Mouse (Mus musculus): ENCODE data around the gene Tfcp2. TPM values are rescaled to one million over a fixed set of nuclear protein-coding genes. Genes with fewer than 3 reads are reported as not detected.
A peak's percentile ranks its signal among the peaks of the same experiment; 100 is the strongest.
"Not testable (repeated sequence)": the region's sequence is repeated elsewhere in the genome, so short reads cannot be mapped to it uniquely, and the experiment has no call there.

Tfcp2 gene
- total RNA-seq, 2 experiments from 2014 or later, result 9.2 to 10.8 TPM

DNA sequence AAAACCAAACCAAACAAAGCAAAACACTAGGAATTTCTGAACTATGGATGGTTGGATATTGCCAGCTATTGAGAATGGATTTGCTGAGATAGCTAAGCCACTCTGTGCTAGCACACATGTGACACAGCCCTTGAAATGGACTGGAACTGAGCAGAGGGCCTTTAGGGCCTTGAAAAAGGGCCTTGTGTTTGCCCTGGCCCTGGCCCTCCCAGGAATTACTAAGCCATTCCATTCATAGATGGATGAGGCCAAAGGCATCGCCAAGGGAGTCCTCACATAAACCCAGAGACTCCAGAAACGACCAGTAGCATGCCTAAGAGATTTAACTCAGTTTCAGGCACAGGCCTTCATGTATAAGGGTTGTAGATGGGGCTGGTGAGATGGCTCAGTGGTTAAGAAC is 14.7 kb upstream of the Tfcp2 start:
- intact Hi-C loops (cut with DNase I), result no loop called here
- no peak for DNase-seq

DNA sequence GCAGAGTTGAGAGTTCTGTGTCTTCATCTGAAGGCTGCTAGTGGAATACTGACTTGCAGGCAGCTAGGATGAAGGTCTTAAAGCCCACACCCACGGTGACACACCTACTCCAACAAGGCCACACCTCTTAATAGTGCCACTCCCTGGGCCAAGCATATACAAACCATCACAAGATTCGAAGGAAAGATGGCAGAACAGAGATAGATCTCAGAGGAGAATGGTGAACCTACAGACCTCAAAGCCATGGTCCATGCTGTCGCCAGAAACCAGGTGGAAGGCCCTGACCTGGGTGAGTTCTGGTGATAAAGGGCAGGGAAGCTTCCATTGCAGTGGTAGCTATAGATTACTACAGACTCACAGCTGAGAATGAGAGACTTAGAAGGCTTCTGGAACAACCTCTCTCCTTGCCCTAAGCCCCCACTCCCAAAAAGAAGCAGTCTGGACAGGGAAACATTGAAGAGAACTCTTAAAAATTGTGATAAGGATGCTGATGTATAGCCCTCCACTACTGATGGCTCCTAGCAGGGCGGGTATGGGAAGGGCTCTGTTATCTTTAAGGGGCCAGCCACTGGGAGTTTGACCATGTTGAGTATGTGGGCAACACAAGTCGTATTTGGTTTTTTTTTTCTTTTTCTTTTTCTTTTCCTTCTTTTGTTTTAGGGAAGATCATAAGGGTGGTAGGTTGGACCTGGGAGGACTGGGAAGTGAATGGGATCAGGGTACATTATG is 6.1 kb upstream of the Tfcp2 start:
- intact Hi-C loops (cut with DNase I), result no loop called here
- DNase-seq, result no peak

DNA sequence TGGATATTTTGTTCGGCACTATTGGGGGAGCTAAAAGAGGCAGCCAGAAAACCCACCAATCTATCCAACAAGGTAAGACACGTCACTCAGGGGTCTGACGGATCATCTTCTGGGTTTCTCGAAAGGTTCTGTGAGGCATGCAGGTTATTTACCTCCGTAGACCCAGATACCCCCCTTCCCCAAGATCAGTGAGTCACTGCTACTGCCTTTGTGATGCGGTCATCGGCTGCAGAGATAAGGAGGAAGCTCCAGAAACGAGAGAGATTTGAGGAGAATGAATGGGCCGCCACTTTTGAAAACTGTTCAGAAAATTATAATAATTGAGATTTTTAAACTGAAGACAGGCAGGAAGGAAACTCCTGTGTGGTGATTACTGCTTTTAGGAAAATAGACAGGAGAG is 4.6 kb upstream of the Tfcp2 start:
- intact Hi-C loops (cut with DNase I), result no loop called here
- no peak for DNase-seq

DNA sequence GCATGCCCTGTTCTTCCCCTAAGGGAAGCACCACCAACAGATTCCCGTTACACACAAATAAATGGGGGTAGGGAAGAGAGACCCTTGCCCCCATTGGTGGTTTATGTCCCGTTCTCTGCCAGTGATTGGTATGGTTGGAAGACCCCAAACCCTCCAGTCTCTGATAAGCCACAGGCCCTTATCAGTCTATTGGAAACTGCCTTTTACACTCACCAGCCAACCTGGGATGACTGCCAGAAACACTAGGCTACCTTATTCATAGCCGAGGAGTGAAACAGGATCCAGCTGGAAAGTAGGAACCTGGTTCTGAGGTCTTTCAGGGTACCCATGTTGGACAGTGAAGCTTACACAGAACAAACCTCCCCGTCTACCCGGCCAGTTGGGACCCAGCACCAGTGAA is 4.2 kb upstream of the Tfcp2 start:
- DNase-seq, result no peak
- intact Hi-C loops (cut with DNase I), result no loop called here

DNA sequence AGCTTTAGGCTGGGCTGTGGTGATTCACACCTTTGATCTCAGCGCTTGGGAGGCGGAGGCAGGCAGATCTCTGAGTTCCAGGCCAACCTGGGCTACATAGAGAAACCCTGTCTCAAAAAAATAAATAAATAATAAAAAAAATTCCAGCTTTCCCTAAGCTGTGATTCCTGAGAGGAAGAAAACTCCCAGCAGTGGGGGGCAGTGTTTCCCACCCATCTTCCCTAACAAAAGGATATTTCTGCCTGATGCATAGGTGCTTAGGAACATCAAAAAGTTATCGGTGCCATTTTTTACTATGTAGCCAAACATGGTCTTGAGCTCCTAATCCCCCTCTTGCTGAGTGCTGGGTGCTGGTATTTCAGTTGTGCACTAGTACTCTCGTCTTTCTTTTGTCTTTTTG is 1.5 kb downstream of the Tfcp2 start:
- DNase-seq, result no peak
- intact Hi-C loops (cut with DNase I), result loop anchor here (5.0 kb wide), 1 partner anchor 52 kb away; no protein-coding TSS in a partner anchor

DNA sequence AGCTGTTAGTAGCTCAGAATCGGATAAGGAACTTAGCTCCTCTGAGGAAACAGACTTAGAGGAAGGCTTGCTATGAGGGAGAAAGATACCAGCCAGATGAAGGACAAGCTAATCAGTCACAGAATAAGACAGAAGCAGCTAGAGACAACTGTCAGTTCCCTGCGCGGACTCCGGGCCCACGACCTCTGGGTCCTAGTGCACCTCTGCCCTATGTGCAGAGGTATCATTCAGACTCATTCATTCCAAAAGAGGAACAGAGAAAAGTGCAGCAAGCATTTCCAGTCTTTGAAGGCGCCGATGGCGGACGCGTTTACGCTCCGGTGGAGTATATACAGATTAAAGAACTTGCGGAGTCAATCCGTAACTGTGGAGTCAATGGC is 8.2 kb downstream of the Tfcp2 start:
- not testable (repeated sequence) for DNase-seq
- intact Hi-C loops (cut with DNase I), result loop anchor here (5.0 kb wide), 1 partner anchor 139 kb away; no protein-coding TSS in a partner anchor

DNA sequence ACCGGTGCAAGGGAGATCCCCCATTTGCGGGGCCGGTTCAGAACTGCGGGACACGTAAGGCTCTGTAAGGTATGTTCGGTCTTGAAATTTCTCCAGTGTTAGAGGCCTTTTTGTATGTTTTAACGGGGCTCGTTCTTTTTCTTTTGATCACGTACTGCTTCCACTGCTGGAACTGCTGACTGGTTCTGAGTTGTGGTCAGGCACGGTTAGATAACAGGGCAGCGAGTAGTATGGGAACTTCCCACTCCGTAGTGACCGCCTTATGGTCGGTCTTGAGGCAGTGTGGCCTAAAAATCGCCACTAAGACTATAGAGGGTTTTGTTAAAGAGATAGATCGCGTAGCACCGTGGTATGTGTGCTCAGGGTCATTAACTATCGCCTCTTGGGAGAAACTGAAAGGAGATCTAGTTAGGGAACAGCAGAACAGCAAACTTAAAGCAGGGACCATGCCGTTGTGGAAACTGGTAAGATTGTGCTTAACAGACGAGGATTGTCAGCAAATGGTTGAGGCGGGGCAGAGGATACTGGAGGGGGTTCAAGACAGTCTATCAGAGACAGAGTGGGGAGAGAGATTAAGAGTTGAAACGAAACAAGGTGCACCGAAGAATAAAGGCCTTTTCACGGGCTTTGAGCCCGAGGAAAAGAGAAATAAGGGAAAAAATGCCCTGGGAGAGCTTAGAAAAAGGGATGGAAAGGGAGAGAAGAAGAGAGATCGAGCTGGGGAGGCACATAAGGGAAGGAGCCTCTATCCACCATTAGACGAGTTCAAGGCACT is 8.7 kb downstream of the Tfcp2 start:
- DNase-seq, result not testable (repeated sequence)
- intact Hi-C loops (cut with DNase I), result loop anchor here (5.0 kb wide), 1 partner anchor 139 kb away; no protein-coding TSS in a partner anchor

DNA sequence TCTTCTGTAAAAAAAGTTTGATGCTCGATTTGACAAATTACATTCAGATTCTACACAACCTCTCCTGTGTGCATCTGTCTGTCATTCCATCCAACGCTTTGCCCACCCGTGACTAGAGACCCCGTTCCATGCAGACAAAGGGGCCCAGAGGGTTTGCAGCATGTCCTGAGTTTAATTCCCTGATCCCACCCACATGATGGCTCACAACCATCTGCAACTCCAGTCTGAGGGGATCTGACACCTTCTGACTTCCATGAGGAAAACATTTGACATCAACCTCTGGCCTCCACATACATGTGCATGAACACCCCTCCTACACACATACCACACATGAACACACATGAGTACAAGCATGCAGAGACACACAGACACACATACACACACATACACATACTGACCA is 10.4 kb downstream of the Tfcp2 start:
- intact Hi-C loops (cut with DNase I), result loop anchor here (5.0 kb wide), 1 partner anchor 141 kb away; no protein-coding TSS in a partner anchor
- DNase-seq, result no peak

DNA sequence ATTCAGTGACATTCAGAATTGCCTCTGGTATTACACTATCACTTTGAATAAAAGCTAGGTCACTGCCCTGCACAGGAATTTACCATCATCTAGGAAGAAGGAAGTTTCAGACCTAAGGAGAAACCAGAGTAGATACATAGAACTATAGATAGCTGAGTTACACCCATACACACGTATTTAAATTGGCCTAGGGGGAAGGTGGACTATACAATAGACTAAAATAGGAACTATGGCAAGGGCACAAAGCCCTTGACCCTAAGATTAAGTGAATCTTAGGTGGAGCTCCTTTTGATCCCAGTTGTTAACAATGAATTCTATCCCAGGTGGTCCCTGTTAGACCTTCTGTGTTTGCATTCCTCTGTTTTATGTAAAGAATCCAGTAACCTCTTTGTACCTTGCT is 10.8 kb downstream of the Tfcp2 start:
- intact Hi-C loops (cut with DNase I), result loop anchor here (5.0 kb wide), 1 partner anchor 141 kb away; no protein-coding TSS in a partner anchor
- not testable (repeated sequence) for DNase-seq

DNA sequence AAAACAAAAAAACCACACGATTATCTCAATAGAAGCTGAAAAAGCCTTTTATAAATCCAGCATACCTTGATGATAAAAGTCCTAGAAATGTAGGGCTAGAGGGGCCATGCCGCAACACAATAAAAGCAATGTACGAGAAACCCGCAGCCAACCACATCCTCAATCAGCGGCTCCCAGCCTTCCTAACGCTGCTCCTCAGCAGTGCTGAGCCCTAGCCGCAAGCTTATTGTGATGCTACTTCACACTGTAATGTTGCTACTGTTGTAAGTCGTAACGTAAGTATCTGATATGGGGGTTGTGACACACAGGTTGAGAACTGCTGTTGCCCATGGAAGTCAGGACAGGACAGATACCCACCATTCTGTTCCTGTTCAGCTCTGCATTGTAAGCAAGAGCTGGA is 12.4 kb downstream of the Tfcp2 start:
- intact Hi-C loops (cut with DNase I), result loop anchor here (2.0 kb wide), 1 partner anchor 73 kb away; no protein-coding TSS in a partner anchor

DNA sequence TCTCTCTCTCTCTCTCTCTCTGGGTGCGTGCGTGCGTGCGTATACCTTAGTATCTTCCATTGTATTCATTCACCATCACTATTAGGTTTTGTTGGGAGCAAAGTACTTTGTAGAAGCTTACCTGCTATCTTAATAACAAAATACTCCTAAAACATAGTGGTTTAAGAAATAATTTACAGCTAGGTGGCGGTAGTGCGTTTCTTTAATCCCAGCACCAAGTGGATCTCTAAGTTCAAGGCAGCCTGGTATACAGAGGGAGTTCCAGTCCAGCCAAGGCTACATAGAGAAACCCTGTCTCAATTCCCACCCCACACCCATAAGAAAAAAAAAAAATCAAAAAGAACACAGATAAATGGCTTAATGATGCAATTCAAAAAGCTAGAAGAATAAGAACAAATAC is 13.9 kb downstream of the Tfcp2 start:
- no peak for DNase-seq
- intact Hi-C loops (cut with DNase I), result loop anchor here (2.0 kb wide), 1 partner anchor 75 kb away; no protein-coding TSS in a partner anchor

More for the DNA sequence above, 12.4 kb downstream of the Tfcp2 start:
- no peak for DNase-seq

DNA sequence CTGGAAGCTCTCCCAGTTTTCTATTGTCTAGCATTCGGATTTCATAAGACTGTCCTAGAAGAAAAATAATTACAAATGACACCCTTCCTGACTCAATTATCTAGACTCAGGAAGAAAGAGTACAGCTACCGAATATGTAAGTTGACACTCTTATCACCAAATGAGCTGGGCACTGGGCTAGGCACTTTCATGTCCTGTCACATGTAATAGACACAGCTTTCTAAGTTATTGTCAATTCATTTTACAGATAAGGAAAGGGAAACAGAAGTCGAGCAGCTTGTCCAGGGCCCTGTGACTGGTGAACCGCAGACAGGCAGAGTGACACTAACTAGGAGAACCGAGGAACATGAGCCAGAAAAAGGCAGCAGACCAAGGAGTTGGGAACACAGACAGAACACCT is 23.9 kb downstream of the Tfcp2 start:
- intact Hi-C loops (cut with DNase I), result no loop called here
- no peak for DNase-seq

DNA sequence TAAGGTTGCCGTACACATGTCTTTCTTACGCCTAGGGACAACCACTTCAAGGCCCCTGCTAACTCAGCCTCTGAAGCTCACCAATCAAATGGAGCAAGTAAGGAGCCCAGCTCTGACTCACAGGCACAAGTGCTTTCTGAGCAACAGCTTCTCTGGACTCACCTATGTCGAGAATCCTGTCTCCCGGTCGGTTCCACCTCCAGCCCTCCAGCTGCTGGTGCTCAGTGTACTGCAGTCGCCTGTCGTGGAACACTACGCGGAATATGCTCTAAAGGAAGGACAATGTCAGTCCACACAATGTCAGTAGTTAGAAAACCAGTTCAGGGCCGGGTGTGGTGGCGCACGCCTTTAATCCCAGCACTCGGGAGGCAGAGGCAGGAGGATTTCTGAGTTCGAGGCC is 26.4 kb downstream of the Tfcp2 start:
- intact Hi-C loops (cut with DNase I), result no loop called here
- no peak for DNase-seq

DNA sequence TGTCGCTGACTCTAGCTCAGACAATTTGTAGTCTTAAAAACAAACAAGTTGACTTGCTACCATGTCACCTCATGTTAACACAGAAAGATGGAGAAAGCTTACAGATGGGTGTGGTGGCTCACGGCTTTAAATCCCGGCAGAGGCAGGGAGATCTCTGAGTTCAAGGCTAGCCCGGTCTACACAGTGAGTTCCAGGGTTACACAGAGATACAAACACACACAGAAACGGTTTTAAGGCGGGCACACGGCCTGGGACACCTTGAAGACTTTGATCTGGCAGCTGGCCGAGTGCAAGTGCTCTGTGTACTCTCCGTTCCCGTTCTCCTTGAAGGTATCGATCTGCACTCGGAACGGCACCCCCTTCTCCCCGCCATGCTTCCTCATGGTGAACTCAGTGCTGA is 31.5 kb downstream of the Tfcp2 start:
- no peak for DNase-seq
- intact Hi-C loops (cut with DNase I), result no loop called here

DNA sequence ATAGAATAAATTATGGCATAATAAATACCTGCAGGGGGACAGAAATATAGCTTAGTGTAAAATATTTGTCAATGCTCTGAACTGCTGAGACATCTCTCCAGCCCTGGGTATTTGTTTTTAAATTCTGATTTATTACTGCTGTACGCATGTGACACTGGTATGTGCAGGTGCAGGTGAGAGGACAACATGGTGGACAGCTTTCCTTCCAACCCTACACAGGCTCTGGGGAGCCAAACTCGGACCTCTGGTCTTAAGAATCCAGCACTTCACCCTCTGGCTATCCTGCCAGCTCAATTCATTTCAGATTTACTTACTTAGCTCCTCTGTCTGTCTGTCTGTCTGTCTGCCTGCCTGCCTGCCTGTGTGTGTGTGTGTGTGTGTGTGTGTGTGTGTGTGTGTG is 36.7 kb downstream of the Tfcp2 start:
- no peak for DNase-seq
- intact Hi-C loops (cut with DNase I), result no loop called here

DNA sequence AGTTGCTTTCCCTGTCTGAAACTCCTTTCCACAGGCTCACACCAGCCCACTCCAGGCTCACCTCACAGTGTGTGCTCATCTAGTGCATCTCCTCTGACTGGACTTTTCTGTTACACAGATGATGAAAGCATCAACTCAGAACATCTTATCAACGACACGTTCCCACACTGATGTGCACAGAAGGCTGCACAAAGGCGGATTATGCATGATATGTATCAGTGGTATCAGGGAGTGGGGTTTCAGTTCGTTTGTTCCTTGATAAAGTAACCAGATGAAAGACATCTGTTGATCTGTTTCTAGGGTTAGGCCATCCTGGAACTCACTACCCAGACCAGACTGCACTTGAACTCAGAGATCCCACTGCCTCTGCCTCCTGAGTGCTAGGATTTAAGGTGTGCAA is 38.4 kb downstream of the Tfcp2 start:
- DNase-seq, result no peak
- intact Hi-C loops (cut with DNase I), result no loop called here

DNA sequence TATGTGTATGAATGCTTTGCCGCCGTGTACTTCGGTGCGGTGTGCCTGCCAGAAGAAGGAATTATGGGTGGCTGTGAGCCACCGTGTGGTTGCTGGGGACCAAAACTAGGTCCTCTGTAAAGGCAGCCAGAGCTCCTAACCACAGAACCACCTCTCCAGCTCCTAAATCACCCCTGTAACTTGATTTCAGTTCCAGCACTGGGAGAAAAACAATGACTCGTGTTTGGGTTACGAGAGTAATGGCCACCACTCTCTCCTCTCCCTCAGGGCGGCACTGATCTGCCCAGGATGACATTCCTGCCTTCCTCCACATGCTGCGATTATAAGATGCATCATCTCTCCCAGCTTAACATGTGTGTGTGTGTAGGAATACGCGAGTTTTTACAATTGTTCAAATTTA is 41.7 kb downstream of the Tfcp2 start:
- DNase-seq, result no peak
- intact Hi-C loops (cut with DNase I), result no loop called here

DNA sequence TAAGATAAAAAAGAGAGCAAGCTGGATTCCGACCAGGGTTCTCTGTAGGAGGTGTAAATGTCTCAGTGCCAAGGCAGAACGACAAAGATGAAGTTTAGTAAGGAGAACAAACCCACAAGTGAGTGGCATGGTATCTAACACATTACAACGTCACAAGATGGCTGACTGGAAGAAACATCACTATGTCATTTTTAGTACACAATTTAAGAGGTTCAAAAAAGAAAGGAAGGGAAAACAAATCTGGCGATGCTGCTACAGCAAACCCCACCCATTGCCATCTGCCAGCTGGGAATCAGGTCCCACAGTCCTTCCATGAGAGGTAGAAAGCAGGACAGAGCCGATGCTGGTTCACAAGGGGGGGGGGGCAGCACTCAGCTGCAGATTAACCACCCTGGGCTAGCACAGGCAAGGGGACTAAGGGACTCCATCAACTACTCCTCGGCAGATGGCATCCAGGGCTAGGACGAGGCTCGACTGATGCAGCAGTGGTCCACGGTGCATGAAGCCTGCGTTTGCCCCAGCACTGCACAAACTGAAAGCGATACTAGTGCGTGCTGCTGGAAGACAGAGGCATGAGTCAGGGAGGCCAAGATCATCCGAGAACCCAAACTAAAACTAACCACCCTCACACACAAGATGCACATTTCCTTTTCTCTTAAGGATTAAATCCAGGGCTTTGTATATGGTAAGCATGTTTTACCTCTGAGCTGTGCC is 43.2 kb downstream of the Tfcp2 start:
- intact Hi-C loops (cut with DNase I), result no loop called here
- DNase-seq, result no peak

DNA sequence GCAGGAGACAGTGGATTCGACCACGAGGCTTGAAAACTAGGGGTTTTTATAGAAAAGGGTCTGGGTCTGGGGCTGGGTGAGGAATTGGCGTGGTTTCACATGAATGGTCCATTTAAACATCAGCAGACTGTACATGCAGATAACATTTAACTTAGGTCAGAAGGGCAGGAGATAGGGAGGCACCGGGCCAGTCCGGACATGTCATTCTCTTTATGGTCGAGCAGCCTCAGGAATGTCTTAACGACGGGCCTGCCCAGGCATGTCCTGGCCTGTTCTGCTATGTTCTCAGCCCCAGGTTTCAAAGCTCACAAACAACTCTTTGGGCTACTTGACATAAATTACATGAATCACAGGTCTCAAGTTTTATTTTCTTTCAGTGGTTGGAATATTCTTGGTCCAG is 52.3 kb downstream of the Tfcp2 start:
- intact Hi-C loops (cut with DNase I); DNase-seq: not testable (repeated sequence)

DNA sequence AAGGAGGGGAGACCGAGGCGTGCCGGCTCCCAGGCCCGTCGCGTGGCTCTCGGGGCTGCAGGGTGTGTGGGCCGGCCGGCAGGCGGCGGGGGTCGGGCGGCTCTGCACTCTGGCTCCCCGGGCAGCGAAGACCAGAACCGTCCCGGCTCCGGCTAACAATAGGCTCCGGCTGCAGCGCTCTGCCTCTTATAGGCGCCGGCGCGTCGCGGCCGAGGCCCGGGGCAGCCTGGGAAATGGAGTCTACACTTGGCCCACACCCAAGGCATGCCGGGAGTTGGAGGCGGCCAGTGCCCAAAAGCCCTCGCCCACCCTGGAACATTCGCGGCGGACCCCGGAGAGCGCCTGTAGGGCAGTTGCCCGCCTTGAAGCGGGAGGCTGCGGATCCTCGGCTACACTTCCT is 56.7 kb downstream of the Tfcp2 start, which contains the start of gene Csrnp2:
Csrnp2 (minus strand) TSS at position 387 of the 400 bp plus-strand sequence.
- intact Hi-C loops (cut with DNase I), result no loop called here
- DNase-seq, result peak; percentile 81 to 89

DNA sequence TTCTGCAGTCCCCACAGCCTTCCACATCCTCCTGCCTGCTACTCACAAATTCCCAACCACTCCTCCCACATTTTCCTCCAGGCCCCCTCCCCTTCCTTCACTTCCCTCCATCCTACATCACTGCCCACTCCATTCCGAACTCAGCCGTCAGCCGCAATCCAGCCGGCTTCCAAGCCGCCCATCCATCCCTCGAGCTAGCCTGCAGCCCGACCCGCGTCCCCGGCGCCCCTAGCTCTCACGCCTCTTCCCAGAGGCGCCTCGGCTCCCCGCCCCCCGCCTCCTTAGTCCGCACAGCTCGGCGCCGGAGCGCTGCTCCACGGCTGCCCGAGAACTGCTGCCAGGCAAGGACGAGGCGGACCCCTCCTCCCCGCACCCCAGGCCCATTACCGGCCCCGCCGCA is 57.2 kb downstream of the Tfcp2 start:
- intact Hi-C loops (cut with DNase I), result no loop called here
- DNase-seq, result no peak
